Mouse (Mus musculus): ENCODE measurements around the gene Gm30083.

- TF ChIP-seq CTCF (conservative IDR thresholded peaks at IDR 0.05; ENCODE audit: insufficient read depth, insufficient read length, low read depth, low read length) (no peak), POLR2A (IDR thresholded peaks at IDR 0.05; ENCODE audit: low read depth, low read length) (no peak)
Measured at GRCm38 (mm10) chr14:34016938-34017337, 2.0 kb upstream of the Gm30083 start.

Measured in kidney, adult 2 months (tissue).